Mouse (Mus musculus) CH12F3 (cell line): Measurements from ENCODE around the gene Tmem40.

Experiments used
- in situ Hi-C: fragments of 300-500 bp; cut with MboI; formaldehyde crosslinking; loops from 2 replicates; pipeline ENCODE4 v1.14.3; 2020; ENCODE audit warnings: low sequenced_read_pairs

The Tmem40 gene

DNA sequence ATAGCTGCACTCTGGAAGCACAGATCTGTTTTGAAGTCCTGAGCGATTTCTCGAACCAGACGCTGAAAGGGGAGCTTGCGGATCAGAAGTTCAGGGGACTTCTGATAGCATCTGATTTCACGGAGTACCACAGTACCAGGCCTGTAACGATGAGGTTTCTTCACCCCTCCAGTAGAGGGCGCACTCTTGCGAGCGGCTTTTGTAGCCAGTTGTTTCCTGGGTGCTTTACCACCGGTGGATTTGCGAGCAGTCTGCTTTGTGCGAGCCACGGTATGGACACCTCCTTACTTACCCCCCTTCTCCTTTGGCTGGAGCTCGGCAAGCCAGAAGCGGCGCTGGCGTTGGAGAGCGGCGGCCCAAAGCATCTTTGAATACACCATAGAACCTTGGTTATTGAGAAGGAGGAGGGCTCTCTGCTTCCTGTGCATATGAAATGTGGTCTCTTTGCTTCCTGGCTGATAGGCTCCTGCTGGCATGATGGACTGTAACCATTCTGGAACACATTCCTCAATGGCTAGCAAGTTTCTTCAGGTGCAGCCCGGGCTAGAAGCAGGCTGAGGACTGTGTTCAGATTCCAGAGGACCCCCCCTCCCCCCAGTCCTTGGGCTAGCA is 8.0 kb upstream of the Tmem40 start:
- in situ Hi-C loops: no loop called here

DNA sequence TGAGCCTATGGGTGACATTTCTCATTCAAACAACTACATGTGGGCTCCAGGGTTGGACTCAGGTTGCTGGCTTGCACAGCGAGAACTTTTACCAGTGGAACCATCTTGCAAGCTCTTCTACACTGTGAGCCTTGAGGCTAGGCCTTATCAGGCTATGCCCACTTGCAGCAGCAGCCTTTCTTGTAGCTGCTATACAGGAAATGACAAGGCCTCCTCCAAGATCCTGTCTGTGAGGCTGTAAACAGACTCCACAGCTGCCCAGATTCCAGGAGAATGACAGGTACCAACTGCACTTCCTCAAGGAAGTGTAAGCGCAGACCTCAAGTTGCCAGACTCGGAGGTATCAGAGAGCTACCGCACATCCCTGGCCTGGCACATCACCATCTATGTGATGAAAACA is 6.0 kb upstream of the Tmem40 start:
- in situ Hi-C loops: no loop called here

DNA sequence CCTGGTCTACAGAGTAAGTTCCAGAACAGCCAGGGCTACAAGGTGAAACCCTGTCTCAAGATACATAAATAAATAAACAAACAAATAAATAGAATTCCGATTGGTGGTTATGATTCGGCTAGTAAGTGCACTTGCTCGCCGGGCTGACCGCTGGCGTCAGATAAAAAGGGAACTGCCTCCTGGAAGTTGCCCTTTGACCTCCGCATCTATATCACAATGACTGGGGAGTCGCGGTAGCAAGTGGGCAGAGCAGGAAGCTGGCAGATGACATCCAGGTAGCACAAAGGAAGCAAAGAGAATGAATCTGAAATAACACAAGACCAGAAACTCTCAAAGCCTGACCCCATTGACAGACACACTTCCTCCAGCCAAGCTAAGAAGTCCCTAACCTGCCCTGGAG is 5.1 kb upstream of the Tmem40 start:
- in situ Hi-C loops: no loop called here

DNA sequence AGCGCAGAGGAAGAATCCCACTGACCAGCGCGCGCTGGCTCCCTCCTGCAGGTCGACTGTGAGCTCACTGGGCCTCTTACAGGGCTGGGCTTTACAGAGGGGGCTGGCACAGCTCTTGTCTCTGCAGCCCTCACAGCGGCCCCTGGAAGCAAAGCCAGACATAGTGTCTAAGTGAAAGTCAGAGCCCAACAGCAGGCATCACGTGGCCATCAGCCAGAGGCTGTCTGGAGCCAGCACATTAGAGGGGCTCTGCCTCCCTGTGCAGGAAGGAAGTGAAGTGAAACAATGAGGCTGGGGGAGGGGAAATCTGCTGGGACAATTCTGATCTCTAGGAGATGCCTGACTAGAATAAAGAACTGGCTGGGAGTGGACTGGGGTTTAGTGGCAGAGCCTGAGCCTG is 2.0 kb upstream of the Tmem40 start:
- in situ Hi-C loops: no loop called here

DNA sequence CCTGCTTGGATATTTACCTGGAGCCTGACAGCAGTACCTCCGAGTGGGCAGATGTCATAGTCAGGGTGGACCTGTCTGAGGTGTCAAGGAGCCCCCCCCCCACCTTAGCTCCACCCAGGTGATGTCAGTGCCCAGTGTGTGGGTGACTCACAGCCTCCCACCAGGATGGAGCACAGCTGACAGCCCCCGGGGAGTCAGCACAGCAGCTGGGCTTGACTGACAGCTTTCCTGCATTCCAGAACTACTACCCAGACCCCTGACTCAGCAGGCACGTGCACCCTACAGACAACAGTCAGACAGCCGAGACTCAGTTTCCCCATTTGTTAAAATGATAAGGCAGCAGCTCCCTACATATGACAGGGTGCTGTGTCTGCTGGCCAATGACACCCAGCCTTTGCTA is 1.2 kb downstream of the Tmem40 start:
- in situ Hi-C loops: no loop called here

DNA sequence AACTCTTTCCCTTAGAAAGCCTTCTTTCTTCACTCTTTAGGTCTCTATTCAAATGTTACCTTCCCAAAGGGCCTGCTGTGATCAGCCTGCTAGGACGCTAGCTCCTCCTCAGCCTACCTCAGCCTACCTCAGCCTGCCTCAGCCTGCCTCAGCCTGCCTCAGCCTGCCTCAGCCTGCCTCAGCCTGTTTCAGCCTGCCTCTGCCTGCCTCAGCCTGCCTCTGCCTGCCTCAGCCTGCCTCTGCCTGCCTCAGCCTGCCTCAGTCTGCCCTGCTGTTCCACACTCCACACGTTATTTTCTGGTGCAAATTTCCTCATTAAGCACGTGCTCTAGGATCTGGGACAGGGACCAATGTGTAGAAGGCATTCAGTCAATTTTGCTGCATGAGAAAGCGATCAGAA is 2.1 kb downstream of the Tmem40 start:
- in situ Hi-C loops: no loop called here

DNA sequence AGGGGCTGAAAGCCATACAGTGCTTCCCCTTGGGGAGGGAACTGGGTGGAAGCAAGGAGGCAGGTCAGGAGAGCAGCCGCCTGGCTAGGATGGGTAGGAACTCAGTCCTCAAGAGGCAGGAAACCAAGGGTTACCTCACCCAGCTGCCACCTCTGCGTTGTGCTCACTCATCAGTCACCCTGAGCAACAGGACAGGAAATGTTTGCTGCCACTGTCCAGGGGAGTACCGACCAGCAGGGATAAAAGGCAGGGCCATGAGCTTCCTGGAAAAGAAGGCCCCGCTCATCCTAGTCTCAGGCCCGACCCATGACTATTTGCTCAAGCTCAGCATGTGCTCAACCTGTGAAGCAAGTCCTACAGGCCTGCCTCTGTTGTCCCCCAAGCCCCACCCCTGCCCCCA is 2.7 kb downstream of the Tmem40 start:
- in situ Hi-C loops: no loop called here

DNA sequence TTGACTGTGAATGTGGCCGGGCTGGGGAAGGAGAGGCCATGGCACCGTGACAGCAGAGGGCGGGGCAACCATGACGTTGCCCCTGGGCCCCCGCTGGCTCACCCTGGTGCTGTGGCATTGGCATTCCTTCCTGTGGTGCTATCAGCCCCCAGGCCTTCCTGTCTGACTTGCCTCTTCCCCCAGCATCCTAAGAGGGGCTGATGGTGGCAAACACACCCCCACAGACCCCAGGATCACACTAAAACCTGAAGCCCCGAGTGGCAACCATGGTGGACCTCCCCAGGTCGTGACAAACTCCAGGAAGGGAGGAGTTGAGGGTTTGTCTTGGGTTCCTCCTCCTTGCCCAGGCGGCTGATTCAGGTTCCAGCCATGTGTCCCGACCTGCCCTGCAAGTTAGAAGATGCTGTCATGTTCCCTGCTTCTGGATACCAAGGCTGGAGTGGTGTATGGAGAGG is 3.2 kb downstream of the Tmem40 start:
- in situ Hi-C loops: no loop called here

DNA sequence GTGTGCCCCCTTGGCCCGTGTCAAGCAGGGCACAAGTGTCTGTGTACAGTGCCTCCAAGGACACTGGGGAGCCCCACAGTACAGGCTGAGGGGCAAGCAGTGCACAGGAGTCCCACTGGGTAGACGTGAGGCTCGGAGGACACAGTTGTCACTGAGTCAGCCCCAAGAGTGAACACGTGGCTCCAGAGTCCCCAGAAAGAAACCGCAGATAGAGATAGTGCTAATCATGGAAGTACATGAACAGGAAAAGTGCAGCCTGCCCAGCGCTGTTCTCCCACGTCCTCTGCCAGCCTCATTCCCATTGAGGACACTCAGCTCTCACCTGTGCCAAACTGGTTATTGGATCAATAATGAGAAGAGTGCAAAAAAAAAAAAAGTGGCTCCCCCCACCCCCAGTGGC is 6.7 kb downstream of the Tmem40 start:
- in situ Hi-C loops: no loop called here

DNA sequence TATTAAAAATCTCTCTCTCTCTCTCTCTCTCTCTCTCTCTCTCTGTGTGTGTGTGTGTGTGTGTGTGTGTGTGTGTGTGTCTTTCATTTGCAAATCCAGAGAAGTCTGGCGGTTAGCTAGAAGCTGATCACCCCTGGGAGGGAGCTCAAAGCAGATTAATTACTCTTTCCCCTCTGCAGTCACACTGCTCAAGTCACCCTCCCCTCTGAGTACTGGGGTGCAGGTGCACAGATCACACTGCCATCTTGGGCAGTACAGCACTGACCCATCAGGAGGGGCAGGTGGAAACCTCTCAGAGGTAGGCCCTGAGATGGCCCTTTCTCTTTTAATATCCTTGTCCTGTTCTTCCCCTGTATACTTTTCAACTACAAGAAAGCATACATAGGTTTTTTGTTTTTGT is 15.9 kb downstream of the Tmem40 start:
- in situ Hi-C loops: no loop called here

DNA sequence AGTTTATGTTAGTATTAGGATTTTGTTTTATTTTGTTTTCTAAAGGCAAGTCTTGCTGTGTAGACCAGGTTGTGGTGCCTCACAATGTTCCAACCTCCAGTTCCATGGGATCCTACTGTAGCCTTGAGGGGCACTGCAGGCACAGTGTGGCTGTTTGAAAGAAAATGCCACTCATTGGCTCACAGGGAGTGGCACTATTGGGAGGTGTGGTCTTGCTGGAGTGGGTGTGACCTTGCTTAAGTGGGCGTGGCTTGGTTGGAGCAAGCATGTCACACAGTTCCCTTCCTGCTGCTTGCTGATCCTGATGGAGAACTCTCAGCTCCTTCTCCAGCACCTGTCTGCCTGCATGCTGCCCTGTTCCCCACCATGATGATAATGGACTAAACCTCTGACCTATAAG is 18.6 kb downstream of the Tmem40 start:
- in situ Hi-C loops: no loop called here

DNA sequence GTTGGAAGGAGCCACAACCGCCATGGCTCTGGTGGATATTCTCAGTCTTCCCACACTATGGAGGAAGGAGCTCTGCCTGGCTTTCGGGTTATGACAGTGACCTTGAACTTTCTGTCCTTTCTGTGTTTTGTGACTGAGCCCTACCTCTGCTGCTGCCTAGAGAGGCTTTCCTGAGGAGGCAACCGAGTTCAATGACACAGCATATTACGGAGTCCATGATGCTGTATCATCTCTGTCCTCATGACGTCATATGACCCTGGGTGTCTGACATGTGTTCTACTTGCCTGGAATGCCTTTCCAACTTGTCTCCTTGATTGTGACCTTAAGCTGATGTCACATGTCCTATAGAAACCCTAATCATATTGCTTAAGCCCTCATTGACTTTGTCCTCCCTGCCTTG is 23.2 kb downstream of the Tmem40 start:
- in situ Hi-C loops: no loop called here

DNA sequence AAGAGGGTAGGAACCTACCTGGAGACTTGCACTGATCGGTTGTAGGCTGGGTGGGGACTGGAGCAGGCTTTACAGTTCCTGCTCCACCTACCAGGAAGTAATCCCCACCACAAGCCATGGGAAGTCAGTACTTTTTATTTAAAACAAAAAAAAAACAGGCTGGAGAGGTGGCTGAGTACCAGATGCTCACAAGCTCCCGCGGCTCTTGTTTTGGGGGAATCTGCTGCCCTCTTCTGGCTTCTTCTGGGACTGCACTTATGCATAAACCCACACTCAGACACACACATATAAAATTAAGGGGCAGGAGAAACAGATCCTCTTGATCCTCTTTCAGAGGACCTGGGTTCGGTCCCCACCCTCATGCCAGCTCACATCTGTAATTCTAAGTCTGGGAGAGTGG is 27.3 kb downstream of the Tmem40 start:
- in situ Hi-C loops: no loop called here

DNA sequence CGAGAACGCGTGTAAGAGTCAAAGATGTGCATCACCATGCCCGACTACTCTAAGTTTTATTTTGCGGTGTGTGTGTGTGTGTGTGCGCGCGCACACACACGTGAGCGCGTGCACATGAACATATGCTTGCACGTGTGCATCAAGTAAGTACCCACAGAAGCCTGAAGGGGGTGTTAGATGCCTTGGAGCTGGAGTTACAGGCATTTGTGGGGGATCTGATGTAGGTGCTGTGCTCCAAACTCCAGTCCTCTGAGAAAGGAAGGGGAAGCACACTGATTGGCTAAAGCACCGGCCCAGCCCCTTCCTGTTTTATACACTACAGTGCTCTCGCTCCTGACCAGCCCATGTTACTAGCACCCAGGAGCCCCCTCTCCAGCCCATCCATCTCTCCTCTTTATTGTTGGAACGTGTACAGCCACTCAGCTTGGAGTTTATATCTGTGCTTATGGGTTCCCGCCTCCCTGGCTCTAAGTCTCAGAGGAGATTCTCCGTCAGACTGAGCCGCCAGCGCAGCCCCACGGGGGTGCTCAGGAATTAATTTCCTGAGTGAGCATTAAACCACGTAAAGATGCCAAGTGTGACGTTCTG is 29.8 kb downstream of the Tmem40 start:
- in situ Hi-C loops: no loop called here

DNA sequence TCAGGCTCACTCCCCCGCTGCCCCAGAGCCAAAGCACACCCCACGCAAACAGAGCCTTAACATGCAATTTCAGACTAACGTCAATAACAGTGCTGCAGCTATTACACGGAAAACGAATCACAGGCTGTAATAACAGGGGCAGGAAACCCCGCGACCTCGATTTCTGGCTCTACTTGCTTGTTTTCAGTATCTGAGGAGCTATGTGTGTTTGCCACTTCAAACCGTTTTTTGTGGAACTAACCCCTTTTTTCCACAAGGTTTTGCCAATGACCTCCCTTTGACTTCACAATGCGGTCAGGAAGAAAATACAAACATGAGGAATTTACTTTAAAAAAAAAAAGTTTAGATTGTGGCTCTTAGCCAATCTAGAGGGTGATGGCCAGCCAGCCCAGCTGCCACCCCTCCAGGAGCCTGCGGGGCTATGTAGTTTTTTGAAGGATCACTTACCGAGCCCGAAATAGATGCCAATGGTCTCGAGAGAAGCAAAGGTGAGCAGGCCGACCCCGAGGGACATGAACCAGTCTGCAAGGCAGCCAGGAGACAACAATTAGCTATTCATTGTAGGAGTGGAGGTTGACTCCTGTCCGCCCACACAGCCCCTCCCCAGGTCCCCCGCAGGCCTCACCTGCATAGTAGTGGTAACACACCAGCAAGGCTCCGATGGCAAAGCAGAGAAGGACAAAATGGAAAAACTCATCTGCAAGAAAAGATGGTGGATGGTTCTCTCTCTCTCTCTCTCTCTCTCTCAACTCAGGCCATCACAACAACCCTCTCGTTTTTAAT is 31.5 kb downstream of the Tmem40 start:
- in situ Hi-C loops: no loop called here

DNA sequence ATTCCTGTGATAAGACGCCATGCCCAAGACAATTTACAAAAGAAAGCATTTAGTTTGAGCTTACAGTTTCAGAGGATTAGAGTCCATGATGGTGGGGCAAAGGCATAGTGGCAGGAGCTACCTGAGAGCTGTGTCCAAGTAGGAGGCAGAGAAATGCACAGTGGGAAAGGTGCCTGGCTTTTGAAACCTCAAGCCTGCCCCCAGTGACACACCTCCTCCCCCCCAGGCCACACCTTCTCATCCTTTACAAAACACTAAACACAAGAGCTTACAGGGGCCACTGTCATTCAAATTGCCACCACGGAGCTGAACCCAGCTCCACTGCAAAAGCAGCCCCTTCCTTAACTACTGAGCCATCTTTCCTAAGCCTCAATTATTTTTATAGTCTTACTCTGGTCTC is 34.6 kb downstream of the Tmem40 start:
- in situ Hi-C loops: no loop called here

DNA sequence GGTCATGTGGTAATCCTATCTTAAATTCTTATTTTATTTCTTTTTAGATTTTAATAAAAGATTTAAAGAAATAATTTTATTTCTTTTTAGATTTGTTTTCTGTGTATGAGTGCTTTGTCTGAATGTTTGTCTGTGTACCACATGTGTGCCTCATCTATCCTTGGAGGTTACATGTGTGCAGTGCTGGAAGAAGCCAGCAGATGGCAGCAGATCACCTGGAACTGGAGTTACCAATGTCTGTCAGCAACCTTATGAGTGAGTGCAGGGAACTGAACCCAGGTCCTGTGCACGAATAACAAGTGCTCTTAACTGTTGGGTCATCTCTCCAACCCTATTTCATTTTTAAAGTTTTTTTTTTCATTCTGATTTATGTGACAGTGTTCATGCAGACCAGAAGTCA is 35.1 kb downstream of the Tmem40 start:
- in situ Hi-C loops: no loop called here

DNA sequence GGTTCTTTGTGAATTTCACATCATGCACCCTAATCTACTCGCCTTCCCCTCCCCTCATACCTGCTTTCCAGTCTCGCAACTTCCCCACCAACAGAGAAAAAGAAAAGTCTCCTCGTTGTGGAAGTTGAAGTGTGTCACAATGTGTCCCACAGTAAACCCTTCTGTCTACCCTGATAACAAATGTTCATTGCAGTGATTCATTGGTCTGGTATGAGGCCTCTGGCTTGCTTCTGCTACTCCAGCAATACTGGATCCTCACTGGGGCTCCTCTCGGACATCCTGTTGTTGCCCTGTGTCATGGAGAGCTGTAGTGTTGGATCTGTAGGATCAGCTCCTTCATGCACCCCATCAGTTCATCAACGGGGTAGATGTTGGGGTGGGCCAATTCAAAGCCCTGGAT is 40.0 kb downstream of the Tmem40 start:
- in situ Hi-C loops: no loop called here

DNA sequence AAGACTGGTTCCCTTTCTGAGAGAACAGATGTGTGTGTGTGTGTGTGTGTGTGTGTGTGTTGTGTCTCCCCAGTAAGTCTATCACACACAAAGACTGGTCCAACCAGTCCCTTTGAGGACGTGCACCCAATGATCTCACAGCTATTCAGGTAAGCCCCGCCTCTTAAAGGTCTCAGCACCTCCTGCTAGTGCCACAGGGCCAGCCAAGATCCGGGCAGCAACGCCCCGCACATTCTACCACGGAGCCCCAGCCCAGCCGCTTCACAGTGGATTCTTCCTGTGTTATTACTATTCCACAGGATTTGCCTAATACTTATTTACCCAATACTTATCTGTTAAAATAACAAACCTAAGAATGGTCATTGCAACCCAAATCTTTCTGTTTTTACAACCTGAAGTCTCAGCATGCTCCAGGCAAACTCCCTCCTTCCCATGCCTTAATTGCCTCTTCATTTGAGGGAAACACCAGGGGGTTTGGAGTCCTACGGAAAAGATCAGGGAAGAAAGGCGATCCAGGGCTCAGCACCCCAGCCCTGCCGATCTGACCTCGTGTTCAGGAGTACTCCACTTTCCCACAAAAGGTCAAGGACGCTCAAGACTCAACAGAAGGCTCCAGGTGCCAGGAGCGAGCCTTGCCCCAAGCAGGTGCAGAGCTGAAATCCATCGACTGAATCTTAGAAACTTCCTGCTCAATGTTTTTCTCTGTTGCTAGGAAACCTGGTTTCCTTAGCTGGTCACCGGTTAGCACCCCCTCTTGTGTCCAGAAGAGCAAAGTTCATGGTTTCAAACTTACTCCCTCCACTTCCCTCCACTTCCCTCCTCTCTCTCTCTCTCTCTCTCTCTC is 44.3 kb downstream of the Tmem40 start:
- in situ Hi-C loops: no loop called here

DNA sequence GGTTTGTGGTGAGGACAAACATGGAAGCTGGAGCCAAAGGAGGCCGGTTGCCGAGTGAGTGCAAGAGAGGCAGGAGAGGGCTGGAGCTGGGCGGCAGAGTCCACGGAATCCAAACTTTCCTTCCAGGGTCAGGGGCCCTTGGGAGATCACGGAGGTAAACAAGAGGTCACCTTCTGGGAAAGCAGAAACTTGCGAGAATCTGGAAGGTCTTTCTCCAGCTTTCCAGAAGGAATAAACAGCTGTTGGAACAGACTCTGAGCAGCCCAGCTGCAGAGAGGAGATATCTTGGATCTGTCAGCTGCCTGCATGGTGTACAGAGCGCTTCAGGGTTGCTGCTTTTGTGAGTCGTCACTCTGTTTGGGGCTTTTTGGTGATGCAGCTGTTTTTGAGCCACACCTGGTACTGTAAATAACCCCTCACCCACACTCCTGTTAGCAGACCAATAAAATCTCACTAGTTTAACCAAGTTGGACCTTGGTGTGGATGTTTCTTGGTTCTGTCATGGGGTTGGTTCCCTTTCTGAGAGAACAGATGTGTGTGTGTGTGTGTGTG is 45.0 kb downstream of the Tmem40 start:
- in situ Hi-C loops: no loop called here

DNA sequence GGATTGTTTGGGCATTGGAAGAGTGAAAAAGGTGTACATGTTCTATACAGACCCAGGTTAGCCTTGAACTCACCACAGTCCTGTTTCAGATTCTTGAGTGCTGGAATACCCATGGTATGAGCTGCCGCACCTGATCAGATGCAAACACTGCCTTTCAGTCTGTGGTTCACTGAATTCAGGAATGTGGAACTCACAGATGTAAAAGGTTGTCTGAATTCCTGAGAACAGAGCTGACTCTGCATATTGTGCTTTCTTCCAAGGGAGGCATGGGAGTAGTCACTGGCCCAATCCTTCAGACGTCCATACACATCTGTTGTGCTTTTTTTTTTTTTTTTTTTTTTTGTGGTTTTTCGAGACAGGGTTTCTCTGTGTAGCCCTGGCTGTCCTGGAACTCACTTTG is 50.9 kb downstream of the Tmem40 start:
- in situ Hi-C loops: no loop called here
